ENCODE assay signal across 23 mouse cellular contexts in genomic region chr13:59640178-59640440, GRCm38 (mm10). TPM values are rescaled to one million over a fixed set of nuclear protein-coding genes. Genes with fewer than 3 reads are reported as not detected.
DNase-seq lines count a peak whose midpoint lies in the region; ATAC-seq and TF ChIP-seq lines count a peak whose summit lies in the region.
"Had no signal": no experiment of that assay in that cellular context is flagged by ENCODE, and none has a peak within 500 bp of the region (broad histone marks: within the 10 kb centered on the region; RNA-seq: fewer than 3 reads in every experiment).

No protein-coding gene starts in this region.

- WGBS in liver, embryonic 15.5 days (ENCODE audit: insufficient replicate concordance) = 77% methylated on average over 6 of the region's 6 CpGs
- 80% methylated on average over 6 of the region's 6 CpGs for WGBS in stomach, postnatal 0 days

- no peak overlapping the region for H3K4me2 ChIP-seq in liver, embryonic 15.5 days
- no peak overlapping the region for H3K4me2 ChIP-seq in stomach, postnatal 0 days (replicated peaks; ENCODE audit: low read depth)
- H3K4me2 ChIP-seq: embryonic facial prominence, embryonic 12.5 days had no signal

- no peaks in the 10 kb centered on the region for H3K27me3 ChIP-seq in liver, embryonic 15.5 days
- no peaks in the 10 kb centered on the region for H3K27me3 ChIP-seq in stomach, postnatal 0 days (ENCODE audit: control insufficient read depth, insufficient read depth, low read length)
- H3K27me3 ChIP-seq: embryonic facial prominence, embryonic 12.5 days had no signal

- peaks cover 76% of the 10 kb centered on the region for H3K36me3 ChIP-seq in liver, embryonic 15.5 days (replicated peaks)
- H3K36me3 ChIP-seq in stomach, postnatal 0 days (ENCODE audit: control insufficient read depth, insufficient read depth, low read length) = peaks cover 6% of the 10 kb centered on the region

- peak; percentile 13 for DNase-seq in adrenal gland, postnatal 25 days
- DNase-seq in adrenal gland, postnatal 4 days (ENCODE audit: low spot score in 2 of 2) = no peak
- peak; percentile 33 to 43 for DNase-seq in layer of hippocampus, postnatal 10 days (ENCODE audit: low spot score in 2 of 2)
- no peak for DNase-seq in layer of hippocampus, adult 18-20 months (ENCODE audit: low spot score in 2 of 2)
- peak; percentile 96 for DNase-seq in cerebellum, adult 9-11 months
- no peak for DNase-seq in stomach, postnatal 0 days (ENCODE audit: low spot score)
- DNase-seq: forebrain, postnatal 0 days; heart, postnatal 4 days; kidney, adult 8-10 months; kidney, postnatal 4 days; midbrain, embryonic 14.5 days; right cerebral cortex, postnatal 4 days; thymus, postnatal 36 days had no signal

- TF ChIP-seq EP300 in stomach, postnatal 0 days (optimal IDR thresholded peaks at IDR 0.05) = no peak

- peak overlapping the region; percentile 73 for H3K27ac ChIP-seq in liver, embryonic 15.5 days (replicated peaks)
- no peak overlapping the region for H3K27ac ChIP-seq in stomach, postnatal 0 days (replicated peaks)
- H3K27ac ChIP-seq: embryonic facial prominence, embryonic 12.5 days had no signal

- TF ChIP-seq CTCF in stomach, postnatal 0 days (IDR thresholded peaks at IDR 0.05; ENCODE audit: low read depth) = no peak

- ATAC-seq in liver, embryonic 15.5 days (ENCODE audit: insufficient read depth) = no peak
- no peak for ATAC-seq in stomach, postnatal 0 days (ENCODE audit: low FRiP score, low TSS enrichment)
- no peak for ATAC-seq in granulocyte monocyte progenitor cell, adult 5-6 weeks (replicated peaks; ENCODE audit: poor library complexity, severe bottlenecking)
- ATAC-seq: CD4-positive, CD25-positive, alpha-beta regulatory T cell, adult 4 months; forebrain, postnatal 0 days had no signal

- H3K4me1 ChIP-seq in liver, embryonic 15.5 days (replicated peaks) = peaks cover 56% of the 10 kb centered on the region
- no peaks in the 10 kb centered on the region for H3K4me1 ChIP-seq in stomach, postnatal 0 days (replicated peaks; ENCODE audit: control insufficient read depth, insufficient read depth)
- H3K4me1 ChIP-seq: embryonic facial prominence, embryonic 12.5 days had no signal

- no peak overlapping the region for H3K9ac ChIP-seq in liver, embryonic 15.5 days
- no peak overlapping the region for H3K9ac ChIP-seq in stomach, postnatal 0 days (ENCODE audit: low read length)
- H3K9ac ChIP-seq: embryonic facial prominence, embryonic 12.5 days; forebrain, postnatal 0 days had no signal

- no peaks in the 10 kb centered on the region for H3K9me3 ChIP-seq in liver, embryonic 15.5 days (replicated peaks)
- no peaks in the 10 kb centered on the region for H3K9me3 ChIP-seq in stomach, postnatal 0 days (ENCODE audit: control insufficient read depth, low read length)
- H3K9me3 ChIP-seq: embryonic facial prominence, embryonic 12.5 days had no signal

- H3K4me3 ChIP-seq in liver, embryonic 15.5 days (replicated peaks) = no peak overlapping the region
- H3K4me3 ChIP-seq in stomach, postnatal 0 days (ENCODE audit: low read depth, low read length) = no peak overlapping the region
- H3K4me3 ChIP-seq: embryonic facial prominence, embryonic 12.5 days had no signal

RNA-seq across cellular contexts. Expression of gene Golm1, which starts 35.5 kb away (rescaled TPM):
- total RNA-seq in adrenal gland, postnatal 25 days (2021) = 5.7 and 7.2 TPM in 2 replicates
- total RNA-seq in adrenal gland, postnatal 4 days (2021) = 10 to 100 TPM; 18.5 to 22.7 TPM
- total RNA-seq in layer of hippocampus, postnatal 10 days (2021) = 10 to 100 TPM; 45.1 to 46.8 TPM
- 10 to 100 TPM; 63.2 to 71.2 TPM for total RNA-seq in layer of hippocampus, adult 18-20 months (2021)
- polyA plus RNA-seq in liver, embryonic 15.5 days (2015; fragmentation: Nextera tagmentation; extraction: Ambion mirVana) = 39.8 and 41.9 TPM in 2 replicates
- 54.3 and 54.6 TPM in 2 replicates for polyA plus RNA-seq in stomach, postnatal 0 days (2015; fragmentation: Nextera tagmentation; extraction: Ambion mirVana)
- 7.2 and 11.5 TPM in 2 replicates for total RNA-seq in granulocyte monocyte progenitor cell, adult 5-6 weeks (2014; fragmentation: Nextera tagmentation)
- total RNA-seq in granulocyte monocyte progenitor cell, adult 5-6 weeks (2017) = 12.4 and 16.0 TPM in 2 replicates

RNA-seq across cellular contexts. Expression of gene 4921517D22Rik, which starts 53.8 kb away (rescaled TPM):
- total RNA-seq in adrenal gland, postnatal 25 days (2021) = not detected in 2 replicates
- not detected for total RNA-seq in adrenal gland, postnatal 4 days (2021)
- not detected for total RNA-seq in layer of hippocampus, postnatal 10 days (2021)
- total RNA-seq in layer of hippocampus, adult 18-20 months (2021) = not detected
- polyA plus RNA-seq in liver, embryonic 15.5 days (2015; fragmentation: Nextera tagmentation; extraction: Ambion mirVana) = not detected in 2 replicates
- not detected in 2 replicates for polyA plus RNA-seq in stomach, postnatal 0 days (2015; fragmentation: Nextera tagmentation; extraction: Ambion mirVana)
- total RNA-seq in granulocyte monocyte progenitor cell, adult 5-6 weeks (2014; fragmentation: Nextera tagmentation) = not detected in 2 replicates
- total RNA-seq in granulocyte monocyte progenitor cell, adult 5-6 weeks (2017) = not detected in 2 replicates
- total RNA-seq: adrenal gland, adult 18-20 months; common myeloid progenitor, adult 5-6 weeks; forebrain, postnatal 0 days; heart, postnatal 4 days; MEL had no signal
- polyA plus RNA-seq: CD4-positive, CD25-positive, alpha-beta regulatory T cell, adult 4 months; embryonic facial prominence, embryonic 12.5 days; forebrain, postnatal 0 days; heart, embryonic 14.5 days; limb, embryonic 11.5 days; lung, embryonic 16.5 days; midbrain, embryonic 14.5 days had no signal

RNA-seq across cellular contexts. Expression of gene Naa35, which starts 55.0 kb away (rescaled TPM):
- 63.1 and 68.0 TPM in 2 replicates for total RNA-seq in adrenal gland, postnatal 25 days (2021)
- total RNA-seq in adrenal gland, postnatal 4 days (2021) = 10 to 100 TPM; 67.8 to 74.0 TPM
- 100 to 1,000 TPM; 108 to 112 TPM for total RNA-seq in layer of hippocampus, postnatal 10 days (2021)
- total RNA-seq in layer of hippocampus, adult 18-20 months (2021) = 10 to 100 TPM; 85.7 to 90.3 TPM
- 23.8 and 26.5 TPM in 2 replicates for polyA plus RNA-seq in liver, embryonic 15.5 days (2015; fragmentation: Nextera tagmentation; extraction: Ambion mirVana)
- 58.8 and 63.2 TPM in 2 replicates for polyA plus RNA-seq in stomach, postnatal 0 days (2015; fragmentation: Nextera tagmentation; extraction: Ambion mirVana)
- 76.3 and 98.6 TPM in 2 replicates for total RNA-seq in granulocyte monocyte progenitor cell, adult 5-6 weeks (2014; fragmentation: Nextera tagmentation)
- 29.1 and 53.0 TPM in 2 replicates for total RNA-seq in granulocyte monocyte progenitor cell, adult 5-6 weeks (2017)

RNA-seq across cellular contexts. Expression of gene Agtpbp1, which starts 55.1 kb away (rescaled TPM):
- 38.4 and 38.7 TPM in 2 replicates for total RNA-seq in adrenal gland, postnatal 25 days (2021)
- total RNA-seq in adrenal gland, postnatal 4 days (2021) = 10 to 100 TPM; 44.2 to 44.3 TPM
- total RNA-seq in layer of hippocampus, postnatal 10 days (2021) = 100 to 1,000 TPM; 343 to 364 TPM
- 100 to 1,000 TPM; 353 to 356 TPM for total RNA-seq in layer of hippocampus, adult 18-20 months (2021)
- polyA plus RNA-seq in liver, embryonic 15.5 days (2015; fragmentation: Nextera tagmentation; extraction: Ambion mirVana) = 6.7 and 7.5 TPM in 2 replicates
- 10.2 and 12.4 TPM in 2 replicates for polyA plus RNA-seq in stomach, postnatal 0 days (2015; fragmentation: Nextera tagmentation; extraction: Ambion mirVana)
- 31.0 and 68.9 TPM in 2 replicates for total RNA-seq in granulocyte monocyte progenitor cell, adult 5-6 weeks (2014; fragmentation: Nextera tagmentation)
- 56.4 and 67.5 TPM in 2 replicates for total RNA-seq in granulocyte monocyte progenitor cell, adult 5-6 weeks (2017)

Comparison
In these comparisons a context has a peak if more than half of its experiments do, and no peak if none do; other contexts are left out.
1. DNase-seq: peak in adrenal gland, postnatal 25 days (single experiment), layer of hippocampus, postnatal 10 days (2 of 2) and cerebellum, adult 9-11 months (single experiment); none in adrenal gland, postnatal 4 days (0 of 2), layer of hippocampus, adult 18-20 months (0 of 2) and stomach, postnatal 0 days (single experiment).